Mouse (Mus musculus): Measurements from ENCODE around the gene Txndc15.
"Not testable (repeated sequence)": the region's sequence is repeated elsewhere in the genome, so short reads cannot be mapped to it uniquely, and the experiment has no call there.

Gene Txndc15

GRCm38 (mm10) chr13:55714501-55715166, at the start of gene Txndc15:
TSS of gene Txndc15 (plus strand) at chr13:55714650.
- in situ Hi-C loops (cut with MboI; ENCODE audit: unreplicated experiment in 2 of 2): no loop called here

GRCm38 (mm10) chr13:55668550-55668949, 45.9 kb upstream of the Txndc15 start:
- in situ Hi-C loops (cut with MboI; ENCODE audit: unreplicated experiment in 2 of 2): loop anchor here (10.0 to 25.0 kb wide), 2 partner anchors 56 to 769 kb away; partner anchors contain the start of genes Gm3045 (in 1 of the 2), Pcbd2 (in 1 of the 2) and Slc25a48 (in 1 of the 2)

DNA sequence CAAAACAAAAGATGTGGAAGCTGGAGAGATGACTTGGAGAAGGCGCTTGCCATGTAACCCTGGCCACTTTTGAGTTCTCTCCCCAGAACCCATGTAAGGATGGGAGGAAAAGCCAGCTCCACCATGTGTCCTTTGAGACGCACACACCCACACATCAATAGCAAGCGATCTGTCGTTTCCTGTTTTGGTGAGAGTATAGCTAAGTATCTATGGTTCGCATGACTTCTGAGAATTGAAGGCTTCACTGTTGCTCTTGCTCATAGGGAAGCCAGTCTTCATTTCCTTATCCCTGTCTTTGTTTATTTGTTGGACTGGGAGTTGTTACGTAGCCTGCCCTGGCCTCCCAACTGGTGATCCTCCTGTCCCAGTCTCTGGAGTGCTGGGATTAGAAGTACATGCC, 41.7 kb upstream of the Txndc15 start:
- in situ Hi-C loops (cut with MboI; ENCODE audit: unreplicated experiment in 2 of 2): loop anchor here (5.0 to 25.0 kb wide), 3 partner anchors 290 to 765 kb away; partner anchors contain the start of genes Gm3045 (in 1 of the 2) and Slc25a48 (in 1 of the 2)

DNA sequence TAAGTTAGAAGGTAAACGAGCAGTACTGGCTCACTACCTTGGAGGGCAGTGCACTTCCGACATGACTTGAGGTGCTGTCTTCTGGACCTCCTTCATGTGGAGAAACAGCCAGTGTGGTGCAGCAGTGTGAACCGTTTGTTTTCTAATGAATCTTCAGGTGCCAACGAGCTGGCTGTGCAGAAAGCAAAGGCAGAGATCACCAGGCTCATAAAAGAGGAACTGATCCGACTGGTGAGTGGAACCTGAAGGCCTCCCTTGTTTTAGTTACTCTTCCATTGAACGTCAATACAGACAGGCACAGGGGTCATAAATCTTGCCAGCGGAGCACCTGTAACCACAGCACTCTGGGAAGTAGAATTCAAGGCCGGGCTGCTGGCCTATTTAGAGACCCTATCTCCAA, 37.1 kb upstream of the Txndc15 start:
- in situ Hi-C loops (cut with MboI; ENCODE audit: unreplicated experiment in 2 of 2): loop anchor here in 1 of 2 experiments (10.0 kb wide), 1 partner anchor 287 kb away; no protein-coding TSS in a partner anchor

GRCm38 (mm10) chr13:55682201-55682600, 32.2 kb upstream of the Txndc15 start:
- in situ Hi-C loops (cut with MboI; ENCODE audit: unreplicated experiment in 2 of 2): no loop called here

GRCm38 (mm10) chr13:55683581-55683980, 30.9 kb upstream of the Txndc15 start:
- in situ Hi-C loops (cut with MboI; ENCODE audit: unreplicated experiment in 2 of 2): no loop called here

DNA sequence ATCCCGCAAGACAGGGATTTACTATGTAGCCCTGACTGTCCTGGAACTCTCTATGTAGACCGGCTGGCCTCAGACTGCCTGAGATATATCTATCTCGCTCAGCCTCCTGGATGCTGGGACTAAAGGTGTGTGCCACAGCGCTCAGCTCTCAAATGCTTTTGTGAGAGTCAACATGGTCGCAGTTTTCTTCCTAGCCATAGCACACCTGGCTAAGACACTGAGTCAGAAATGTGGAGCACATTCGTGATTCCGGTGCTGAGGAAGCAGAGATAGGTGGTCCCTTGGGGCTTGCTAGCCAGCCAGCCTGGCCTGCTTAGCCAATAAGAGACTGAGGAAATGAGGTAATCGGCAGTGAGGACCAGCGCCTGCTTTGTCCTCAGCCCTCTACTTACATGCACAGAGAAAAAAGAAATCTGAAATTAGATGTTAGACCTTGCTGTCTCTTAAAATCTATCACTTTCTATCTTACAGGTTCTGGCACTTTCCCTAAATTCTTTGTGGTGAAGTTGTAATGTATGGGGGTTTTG, 28.3 kb upstream of the Txndc15 start:
- in situ Hi-C loops (cut with MboI; ENCODE audit: unreplicated experiment in 2 of 2): no loop called here

DNA sequence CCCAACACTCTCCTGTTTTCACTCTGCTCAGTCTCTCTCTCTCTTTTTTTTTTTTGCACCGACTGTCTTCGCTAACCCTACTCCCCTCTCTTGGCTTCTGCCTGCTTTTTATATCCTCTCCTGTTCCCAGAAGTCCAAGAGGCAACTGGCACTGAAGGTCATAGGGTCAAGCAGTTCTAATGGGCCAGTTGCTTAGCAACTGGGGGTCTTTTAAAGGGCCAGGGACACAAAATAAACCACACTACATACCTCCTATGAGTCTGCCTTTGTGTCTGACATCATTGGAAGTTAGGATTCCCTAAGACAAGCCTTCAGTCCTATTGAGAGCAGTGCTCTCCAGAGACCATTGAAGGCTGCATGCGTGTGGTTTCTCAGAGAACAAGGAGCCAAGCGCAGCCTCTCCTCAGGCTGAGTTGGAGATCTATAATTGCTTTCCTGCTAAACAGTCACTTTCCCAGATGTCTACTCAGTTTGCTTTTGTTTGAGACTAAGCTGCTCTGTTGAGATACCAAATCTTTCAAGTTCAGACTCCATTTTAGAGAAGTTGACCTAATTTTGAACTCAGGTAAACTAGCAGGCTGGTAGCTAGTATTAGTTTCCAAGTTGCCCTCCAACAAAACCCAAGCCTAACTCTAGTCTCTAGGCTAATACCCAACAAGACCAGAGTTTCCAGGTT, 26.4 kb upstream of the Txndc15 start:
- in situ Hi-C loops (cut with MboI; ENCODE audit: unreplicated experiment in 2 of 2): no loop called here

- in situ Hi-C loops (cut with MboI; ENCODE audit: unreplicated experiment in 2 of 2): no loop called here
Observed at GRCm38 (mm10) chr13:55692535-55693242, 21.8 kb upstream of the Txndc15 start, which contains the start of gene B230219D22Rik. TSS of gene B230219D22Rik (plus strand) at chr13:55693124.

GRCm38 (mm10) chr13:55693243-55693721, 21.2 kb upstream of the Txndc15 start:
- in situ Hi-C loops (cut with MboI; ENCODE audit: unreplicated experiment in 2 of 2): no loop called here

DNA sequence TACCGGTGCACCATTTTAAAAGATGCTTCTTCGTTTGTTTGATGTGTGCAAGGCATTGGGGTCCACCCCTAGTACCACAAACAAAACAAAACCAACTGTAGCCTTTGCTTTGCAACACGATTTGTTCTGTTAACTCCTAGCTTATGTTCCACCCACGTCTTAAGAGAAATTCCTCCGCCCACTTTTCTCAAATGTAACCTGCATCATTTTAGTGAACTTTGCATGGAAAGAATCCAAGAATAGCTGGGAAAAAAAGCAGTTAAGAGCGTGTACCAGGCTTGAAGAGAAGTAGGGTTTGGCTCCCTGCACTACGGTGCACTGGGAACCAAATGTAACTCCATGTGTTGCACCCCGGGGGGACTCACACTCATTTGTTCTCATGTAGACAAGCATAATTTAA, 20.3 kb upstream of the Txndc15 start:
- in situ Hi-C loops (cut with MboI; ENCODE audit: unreplicated experiment in 2 of 2): no loop called here

- in situ Hi-C loops (cut with MboI; ENCODE audit: unreplicated experiment in 2 of 2): not testable (repeated sequence)
Observed at GRCm38 (mm10) chr13:55695989-55696388, 18.5 kb upstream of the Txndc15 start.

DNA sequence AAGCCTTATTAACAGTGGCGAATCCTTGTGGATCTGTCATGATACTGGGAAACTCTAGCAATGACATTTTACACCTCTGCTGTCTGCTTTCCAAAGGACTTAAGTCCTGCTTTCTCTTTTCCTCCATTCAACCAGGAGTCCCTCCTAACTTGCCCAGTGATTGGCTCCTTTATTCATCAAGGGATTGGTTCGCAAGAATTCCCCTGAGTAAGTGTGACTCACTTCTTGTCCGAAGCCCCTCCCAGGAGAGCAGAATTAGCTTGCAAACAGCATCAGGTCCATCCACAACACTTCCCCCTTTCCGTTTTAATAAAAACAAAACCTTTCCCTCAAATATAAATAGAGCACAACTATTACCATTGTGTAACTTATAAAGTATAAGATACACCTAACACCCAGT, 10.1 kb upstream of the Txndc15 start:
- in situ Hi-C loops (cut with MboI; ENCODE audit: unreplicated experiment in 2 of 2): no loop called here

- in situ Hi-C loops (cut with MboI; ENCODE audit: unreplicated experiment in 2 of 2): no loop called here
Observed at GRCm38 (mm10) chr13:55712846-55713245, 1.6 kb upstream of the Txndc15 start.

DNA sequence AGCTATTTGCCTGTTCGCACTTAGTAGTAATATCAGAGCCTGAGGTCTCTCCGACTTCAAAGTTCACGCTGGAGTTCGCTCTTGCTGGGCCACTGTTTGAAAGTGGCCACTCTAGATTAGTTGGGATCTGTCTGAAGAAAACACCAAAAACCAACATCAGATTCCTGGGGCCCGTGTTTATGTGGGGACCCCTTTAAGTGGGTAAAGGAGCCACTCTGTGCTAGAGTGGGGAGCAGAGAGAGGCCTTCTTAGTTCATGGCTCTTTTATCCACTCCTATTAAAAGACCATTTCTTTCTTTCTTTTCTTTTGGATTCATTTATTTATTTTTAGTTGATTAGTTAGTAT, 690 bp downstream of the Txndc15 start:
- in situ Hi-C loops (cut with MboI; ENCODE audit: unreplicated experiment in 2 of 2): no loop called here

GRCm38 (mm10) chr13:55715908-55716510, 1.6 kb downstream of the Txndc15 start:
- in situ Hi-C loops (cut with MboI; ENCODE audit: unreplicated experiment in 2 of 2): no loop called here

DNA sequence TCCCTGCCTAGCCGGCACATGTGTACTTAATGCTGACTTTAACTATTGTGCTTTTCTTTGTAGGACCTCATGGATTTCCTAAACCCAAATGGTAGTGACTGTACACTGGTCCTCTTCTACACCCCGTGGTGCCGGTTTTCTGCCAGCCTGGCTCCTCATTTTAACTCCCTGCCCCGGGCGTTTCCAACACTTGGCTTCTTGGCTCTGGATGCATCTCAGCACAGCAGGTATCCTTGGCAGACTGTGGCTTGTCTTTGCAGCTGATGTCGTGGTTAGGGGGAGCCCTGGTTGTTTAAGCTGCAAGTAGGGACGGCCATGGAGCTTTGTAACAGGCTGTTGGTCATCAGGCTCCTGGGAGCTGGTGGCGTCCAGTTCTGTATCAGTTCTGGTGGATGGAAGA, 7.1 kb downstream of the Txndc15 start:
- in situ Hi-C loops (cut with MboI; ENCODE audit: unreplicated experiment in 2 of 2): loop anchor here (10.0 kb wide), 2 partner anchors 57 to 243 kb away; no protein-coding TSS in a partner anchor

- in situ Hi-C loops (cut with MboI; ENCODE audit: unreplicated experiment in 2 of 2): loop anchor here (10.0 kb wide), 2 partner anchors 57 to 243 kb away; no protein-coding TSS in a partner anchor
Observed at GRCm38 (mm10) chr13:55721995-55722394, 7.5 kb downstream of the Txndc15 start.

- in situ Hi-C loops (cut with MboI; ENCODE audit: unreplicated experiment in 2 of 2): loop anchor here (10.0 to 25.0 kb wide), 3 partner anchors 62 to 238 kb away; no protein-coding TSS in a partner anchor
Observed at GRCm38 (mm10) chr13:55726598-55727119, 12.2 kb downstream of the Txndc15 start.
